Mouse (Mus musculus) MEL (cell line): ENCODE measurements around the gene 2310079G19Rik. TPM values are rescaled to one million over a fixed set of nuclear protein-coding genes. Genes with fewer than 3 reads are reported as not detected.

Experiments used
- DNase-seq: peaks from one replicate; pipeline ENCODE4 v3.0.0; 2011; ENCODE audit warnings: low read depth, low spot score
- H3K27ac ChIP-seq: 2 replicates; pipeline ENCODE4 v1.5.1; 2012; ENCODE audit warnings: low read depth, mild to moderate bottlenecking, control low read depth, low read length, moderate library complexity; ENCODE audit not compliant: control insufficient read depth
- H3K27me3 ChIP-seq, 2 experiments: fragments of 150-350 bp in 1 of 2; sonication (generic) in 1 of 2; 2 replicates each; pipeline ENCODE4 v1.6.1; 2012; ENCODE audit warnings: low read length in 2 of 2, mild to moderate bottlenecking in 2 of 2, improper control_type of control experiment in 1 of 2, moderate library complexity in 1 of 2; ENCODE audit not compliant: insufficient read depth in 2 of 2, control insufficient read depth in 1 of 2
- H3K36me3 ChIP-seq, 2 experiments: 2 replicates each; pipeline ENCODE4 v1.6.1; 2012 to 2014; ENCODE audit warnings: low read length in 2 of 2, improper control_type of control experiment in 1 of 2, inconsistent platforms in 1 of 2, mild to moderate bottlenecking in 1 of 2; ENCODE audit not compliant: insufficient read depth in 2 of 2, control insufficient read depth in 1 of 2
- H3K4me1 ChIP-seq, 2 experiments: fragments of 150-350 bp in 1 of 2; sonication (generic) in 1 of 2; 2 replicates each; pipeline ENCODE4 v1.6.1; 2012; ENCODE audit warnings: low read length in 2 of 2, improper control_type of control experiment in 1 of 2, mild to moderate bottlenecking in 1 of 2; ENCODE audit not compliant: insufficient read depth in 2 of 2, control insufficient read depth in 1 of 2
- H3K4me3 ChIP-seq, 2 experiments: fragments of 150-350 bp in 1 of 2; sonication (generic) in 1 of 2; 2 replicates each; pipeline ENCODE4 v1.5.1; 2012; ENCODE audit warnings: low read depth in 2 of 2, low read length in 2 of 2, mild to moderate bottlenecking in 2 of 2, moderate library complexity in 2 of 2, control low read depth in 1 of 2, improper control_type of control experiment in 1 of 2; ENCODE audit not compliant: control insufficient read depth in 1 of 2, insufficient read depth in 1 of 2
- H3K79me2 ChIP-seq: 2 replicates; pipeline ENCODE4 v1.6.1; 2012; ENCODE audit warnings: mild to moderate bottlenecking, low read length, moderate library complexity; ENCODE audit not compliant: control insufficient read depth, poor library complexity, insufficient read depth
- H3K9ac ChIP-seq: 2 replicates; pipeline ENCODE4 v1.6.1; 2012; ENCODE audit warnings: low read depth, mild to moderate bottlenecking, control low read depth, low read length, moderate library complexity; ENCODE audit not compliant: control insufficient read depth, poor library complexity, severe bottlenecking
- H3K9me3 ChIP-seq: fragments of 150-350 bp; sonication (generic); replicated peaks from 2 replicates; pipeline ENCODE4 v1.6.1; 2012; ENCODE audit warnings: mild to moderate bottlenecking, low read length, improper control_type of control experiment, moderate library complexity; ENCODE audit not compliant: insufficient read depth
- BHLHE40 ChIP-seq: IDR thresholded peaks from 2 replicates; pipeline ENCODE4 v1.6.1; 2012; ENCODE audit warnings: low read depth, mild to moderate bottlenecking, inconsistent platforms, low read length, improper control_type of control experiment, borderline replicate concordance
- CHD1 ChIP-seq: IDR thresholded peaks from 2 replicates; pipeline ENCODE4 v1.6.1; 2012; ENCODE audit warnings: low read depth, mild to moderate bottlenecking, inconsistent platforms, low read length, improper control_type of control experiment
- CTCF ChIP-seq, 3 experiments: IDR thresholded peaks in 2 of 3; conservative IDR thresholded peaks in 1 of 3; 2 replicates each; pipeline ENCODE4 v1.5.1; 2011 to 2012; ENCODE audit warnings: low read length in 3 of 3, low read depth in 2 of 3, mild to moderate bottlenecking in 2 of 3, improper control_type of control experiment in 1 of 3, inconsistent platforms in 1 of 3, mixed read lengths in 1 of 3, moderate library complexity in 1 of 3; ENCODE audit not compliant: control insufficient read depth in 1 of 3, insufficient read depth in 1 of 3, poor library complexity in 1 of 3, severe bottlenecking in 1 of 3
- EP300 ChIP-seq, 2 experiments: IDR thresholded peaks; 2 replicates each; pipeline ENCODE4 v1.6.1; 2011; ENCODE audit warnings: improper control_type of control experiment in 2 of 2, low read length in 2 of 2, low read depth in 1 of 2, mild to moderate bottlenecking in 1 of 2
- ETS1 ChIP-seq: IDR thresholded peaks from 2 replicates; pipeline ENCODE4 v1.6.1; 2012; ENCODE audit warnings: low read depth, mild to moderate bottlenecking, inconsistent platforms, low read length, improper control_type of control experiment, moderate library complexity
- GABPA ChIP-seq: IDR thresholded peaks from 2 replicates; pipeline ENCODE4 v1.6.1; 2012; ENCODE audit warnings: low read depth, mild to moderate bottlenecking, inconsistent platforms, low read length, improper control_type of control experiment, moderate library complexity
- JUND ChIP-seq: IDR thresholded peaks from 2 replicates; pipeline ENCODE4 v1.6.1; 2011; ENCODE audit warnings: low read depth, mild to moderate bottlenecking, improper control_type of control experiment, low read length
- KAT2A ChIP-seq: conservative IDR thresholded peaks from 2 replicates; pipeline ENCODE4 v1.6.1; 2012; ENCODE audit warnings: low read depth, low read length, improper control_type of control experiment, inconsistent platforms
- MAFK ChIP-seq: IDR thresholded peaks from 2 replicates; pipeline ENCODE4 v1.6.1; 2011; ENCODE audit warnings: low read depth, mild to moderate bottlenecking, low read length, improper control_type of control experiment, borderline replicate concordance
- MAX ChIP-seq: IDR thresholded peaks from 2 replicates; pipeline ENCODE4 v1.6.1; 2011; ENCODE audit warnings: low read length, improper control_type of control experiment
- MXI1 ChIP-seq: IDR thresholded peaks from 2 replicates; pipeline ENCODE4 v1.6.1; 2011; ENCODE audit warnings: mild to moderate bottlenecking, low read depth, low read length, improper control_type of control experiment
- MYB ChIP-seq: IDR thresholded peaks from 2 replicates; pipeline ENCODE4 v1.6.1; 2011; ENCODE audit warnings: mild to moderate bottlenecking, low read depth, low read length, improper control_type of control experiment
- NELFE ChIP-seq: IDR thresholded peaks from 2 replicates; pipeline ENCODE4 v1.6.1; 2011; ENCODE audit warnings: low read depth, low read length, improper control_type of control experiment
- POLR2AphosphoS5 ChIP-seq: IDR thresholded peaks from 2 replicates; pipeline ENCODE4 v1.6.1; 2012; ENCODE audit warnings: low read depth, borderline replicate concordance, mild to moderate bottlenecking, inconsistent platforms, low read length, moderate library complexity, mixed read lengths
- RAD21 ChIP-seq: IDR thresholded peaks from 2 replicates; pipeline ENCODE4 v1.6.1; 2011; ENCODE audit warnings: mild to moderate bottlenecking, low read depth, low read length, improper control_type of control experiment
- RCOR1 ChIP-seq: IDR thresholded peaks from 2 replicates; pipeline ENCODE4 v1.6.1; 2012; ENCODE audit warnings: low read depth, mild to moderate bottlenecking, inconsistent platforms, low read length, improper control_type of control experiment
- SMC3 ChIP-seq: IDR thresholded peaks from 2 replicates; pipeline ENCODE4 v1.6.1; 2011; ENCODE audit warnings: low read depth, low read length, improper control_type of control experiment
- TCF12 ChIP-seq: IDR thresholded peaks from 2 replicates; pipeline ENCODE4 v1.6.1; 2014; ENCODE audit warnings: low read depth, mild to moderate bottlenecking, inconsistent platforms, low read length, improper control_type of control experiment, moderate library complexity
- UBTF ChIP-seq: IDR thresholded peaks from 2 replicates; pipeline ENCODE4 v1.6.1; 2012; ENCODE audit warnings: low read depth, mild to moderate bottlenecking, inconsistent platforms, low read length, improper control_type of control experiment, moderate library complexity, borderline replicate concordance; ENCODE audit not compliant: insufficient read depth
- USF1 ChIP-seq: IDR thresholded peaks from 2 replicates; pipeline ENCODE4 v1.6.1; 2014; ENCODE audit warnings: low read depth, mild to moderate bottlenecking, inconsistent platforms, low read length, improper control_type of control experiment, moderate library complexity
- USF2 ChIP-seq, 2 experiments: IDR thresholded peaks; 2 replicates each; pipeline ENCODE4 v1.6.1; 2011 to 2012; ENCODE audit warnings: improper control_type of control experiment in 2 of 2, low read length in 2 of 2, borderline replicate concordance in 1 of 2, inconsistent platforms in 1 of 2, low read depth in 1 of 2, mild to moderate bottlenecking in 1 of 2; ENCODE audit not compliant: insufficient read depth in 1 of 2
- ZKSCAN1 ChIP-seq: IDR thresholded peaks from 2 replicates; pipeline ENCODE4 v1.6.1; 2012; ENCODE audit warnings: low read depth, mild to moderate bottlenecking, inconsistent platforms, low read length, improper control_type of control experiment, moderate library complexity
- ZNF384 ChIP-seq: IDR thresholded peaks from 2 replicates; pipeline ENCODE4 v1.6.1; 2012; ENCODE audit warnings: low read depth, mild to moderate bottlenecking, inconsistent platforms, low read length, improper control_type of control experiment
- polyA plus RNA-seq, 2 experiments: library from polyadenylated mRNA; stranded (reverse) in 1 of 2; unstranded in 1 of 2; fragments of >175 nt in 1 of 2; fragments of >200 nt in 1 of 2; gene quantifications; 2 replicates each; pipeline versions ENCODE4 v1.2.1 to v1.2.4; 2012; ENCODE audit warnings: low replicate concordance in 2 of 2, low read depth in 1 of 2; ENCODE audit not compliant: insufficient read length in 2 of 2, insufficient read depth in 1 of 2, missing spikeins in 1 of 2
- total RNA-seq: library from RNA; depleted of rRNA; stranded (reverse); fragments of 300-350 nt; gene quantifications from 2 replicates; pipeline ENCODE4 v1.2.3, GENCODE M21; 2012

2310079G19Rik gene
- total and polyA plus RNA-seq, 3 experiments = not detected

DNA sequence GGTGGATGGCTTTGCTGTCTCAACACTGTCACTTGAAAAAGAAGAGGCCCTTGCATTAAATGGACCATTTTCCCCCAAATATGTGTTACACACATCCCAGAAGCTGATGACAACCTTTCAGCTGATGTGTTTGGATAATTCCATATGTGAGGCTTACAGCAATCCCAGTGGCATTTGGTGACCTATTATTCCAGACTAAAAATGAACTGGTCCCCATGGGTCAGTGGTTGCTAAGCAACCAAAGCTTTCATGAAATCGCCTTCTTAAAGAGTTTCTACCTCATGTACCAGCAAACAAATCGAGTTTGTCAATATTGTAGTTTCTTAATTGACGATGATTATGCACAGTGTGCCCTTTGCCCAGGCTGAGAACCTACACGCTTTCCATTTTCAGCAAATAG lies 14.8 kb downstream of the 2310079G19Rik start:
- H3K79me2 ChIP-seq = no peaks in the 10 kb centered on the region
- H3K4me3 ChIP-seq = no peak overlapping the region
- H3K27ac ChIP-seq = no peak overlapping the region
- no peaks in the 10 kb centered on the region for H3K36me3 ChIP-seq
- no peaks in the 10 kb centered on the region for H3K27me3 ChIP-seq
- no peaks in the 10 kb centered on the region for H3K4me1 ChIP-seq
- H3K9ac ChIP-seq = no peak overlapping the region
- DNase-seq = no peak
- no peak for TF ChIP-seq POLR2AphosphoS5
- TF ChIP-seq, all 39 proteins: peak for 0
- no peaks in the 10 kb centered on the region for H3K9me3 ChIP-seq

GRCm38 (mm10) chr16:88611922-88612321 lies 15.5 kb downstream of the 2310079G19Rik start, which contains the start of gene Krtap24-1:
Gene Krtap24-1, minus strand, starts transcription at chr16:88612279.
- no peak for DNase-seq
- no peaks in the 10 kb centered on the region for H3K79me2 ChIP-seq
- H3K4me3 ChIP-seq = no peak within 1 kb of the TSS
- no peaks in the 10 kb centered on the region for H3K4me1 ChIP-seq
- no peak within 1 kb of the TSS for H3K9ac ChIP-seq
- no peaks in the 10 kb centered on the region for H3K9me3 ChIP-seq
- no peaks in the 10 kb centered on the region for H3K27me3 ChIP-seq
- H3K27ac ChIP-seq = no peak within 1 kb of the TSS
- TF ChIP-seq MXI1 (no peak), ZKSCAN1 (no peak), CHD1 (no peak), USF1 (no peak), USF2 (IDR thresholded peaks at IDR 0.05; ENCODE audit: borderline replicate concordance in 1 of 2, insufficient read depth in 1 of 2, low read depth in 1 of 2, low read length in 2 of 2) (no peak), GABPA (no peak), RCOR1 (no peak), JUND (no peak), NELFE (no peak), BHLHE40 (no peak), TCF12 (no peak), POLR2AphosphoS5 (no peak), RAD21 (no peak), SMC3 (no peak), KAT2A (no peak)
- H3K36me3 ChIP-seq = no peaks in the 10 kb centered on the region

- no peaks in the 10 kb centered on the region for H3K36me3 ChIP-seq
- no peaks in the 10 kb centered on the region for H3K9me3 ChIP-seq
- TF ChIP-seq UBTF = no peak
- no peak for TF ChIP-seq NELFE
- no peak for TF ChIP-seq ZNF384
- TF ChIP-seq MYB = no peak
- no peak for TF ChIP-seq CTCF (IDR thresholded peaks at IDR 0.05 in 2 of 3, conservative IDR thresholded peaks at IDR 0.05 in 1 of 3; ENCODE audit: control insufficient read depth in 1 of 3, insufficient read depth in 1 of 3, low read depth in 2 of 3, low read length in 3 of 3, poor library complexity in 1 of 3, severe bottlenecking in 1 of 3)
- TF ChIP-seq MXI1 = no peak
- no peak for TF ChIP-seq USF2 (IDR thresholded peaks at IDR 0.05; ENCODE audit: borderline replicate concordance in 1 of 2, insufficient read depth in 1 of 2, low read depth in 1 of 2, low read length in 2 of 2)
- TF ChIP-seq KAT2A = no peak
- no peak for TF ChIP-seq CHD1
- no peak for TF ChIP-seq ZKSCAN1
- no peak for TF ChIP-seq USF1
- TF ChIP-seq ETS1 = no peak
- TF ChIP-seq EP300 (IDR thresholded peaks at IDR 0.05; ENCODE audit: low read depth in 1 of 2, low read length in 2 of 2) = no peak
- no peak for TF ChIP-seq RAD21
- no peak for TF ChIP-seq MAFK
- TF ChIP-seq BHLHE40 = no peak
- no peak for TF ChIP-seq MAX
- no peak overlapping the region for H3K27ac ChIP-seq
- no peak overlapping the region for H3K4me3 ChIP-seq
- DNase-seq = no peak
- H3K9ac ChIP-seq = no peak overlapping the region
- no peaks in the 10 kb centered on the region for H3K79me2 ChIP-seq
- H3K4me1 ChIP-seq = no peaks in the 10 kb centered on the region
- H3K27me3 ChIP-seq = no peaks in the 10 kb centered on the region
Observed at GRCm38 (mm10) chr16:88604570-88604969, 22.9 kb downstream of the 2310079G19Rik start.
